Mouse (Mus musculus) midbrain, embryonic 13.5 days (tissue): ENCODE data around the gene Hspa12b. TPM values are rescaled to one million over a fixed set of nuclear protein-coding genes. Genes with fewer than 3 reads are reported as not detected.
A peak's percentile ranks its signal among the peaks of the same experiment; 100 is the strongest.

Source experiments
- ATAC-seq: fragments of 200-750 bp; cut with Nextera tagmentation; 2 replicates; pipeline ENCODE4 v1.8.0; 2017; ENCODE audit warnings: mild to moderate bottlenecking, moderate TSS enrichment, moderate library complexity
- H3K27ac ChIP-seq: fragments of 300-500 bp; sonication (generic); 2 replicates; pipeline ENCODE4 v1.5.1; 2015; ENCODE audit warnings: inconsistent platforms, mild to moderate bottlenecking, moderate library complexity
- H3K27me3 ChIP-seq: fragments of 300-500 bp; sonication (generic); 2 replicates; pipeline ENCODE4 v1.6.1; 2015; ENCODE audit warnings: mild to moderate bottlenecking, inconsistent platforms
- H3K36me3 ChIP-seq: fragments of 300-500 bp; sonication (generic); 2 replicates; pipeline ENCODE4 v1.6.1; 2015; ENCODE audit warnings: mild to moderate bottlenecking, inconsistent platforms
- H3K4me1 ChIP-seq: fragments of 300-500 bp; sonication (generic); replicated peaks from 2 replicates; pipeline ENCODE4 v1.6.1; 2015; ENCODE audit warnings: inconsistent platforms
- H3K4me2 ChIP-seq: fragments of 300-500 bp; sonication (generic); replicated peaks from 2 replicates; pipeline ENCODE4 v1.6.1; 2015; ENCODE audit warnings: moderate library complexity, mild to moderate bottlenecking, inconsistent platforms
- H3K4me3 ChIP-seq: fragments of 300-500 bp; sonication (generic); replicated peaks from 2 replicates; pipeline ENCODE4 v1.5.1; 2015; ENCODE audit warnings: mild to moderate bottlenecking, inconsistent platforms
- H3K9ac ChIP-seq: fragments of 300-500 bp; sonication (generic); replicated peaks from 2 replicates; pipeline ENCODE4 v1.6.1; 2015; ENCODE audit warnings: mild to moderate bottlenecking, inconsistent platforms
- H3K9me3 ChIP-seq: fragments of 300-500 bp; sonication (generic); 2 replicates; pipeline ENCODE4 v1.6.1; 2016; ENCODE audit warnings: mild to moderate bottlenecking, inconsistent platforms
- WGBS: fragments of 180-500 bp; shearing (Covaris S2); methylation state at CpG from one replicate; pipeline ENCODE4 v1.1.7; 2015; 5-methylcytosine and 5-hydroxymethylcytosine counted together
- polyA plus RNA-seq: library from polyadenylated mRNA; unstranded; fragments of >200 nt; fragmentation: Nextera tagmentation; extraction: Ambion mirVana; gene quantifications from 2 replicates; pipeline ENCODE4 v1.2.1, GENCODE M21; 2015

Gene Hspa12b
- polyA plus RNA-seq, result 3.1 and 4.0 TPM in 2 replicates

- Histone ChIP-seq H3K4me1 (peaks cover 15% of the 10 kb centered on the region), H3K9me3 (no peaks in the 10 kb centered on the region), H3K27ac (no peak within 1 kb of the TSS), H3K9ac (peak within 1 kb of the TSS; percentile 78), H3K36me3 (no peaks in the 10 kb centered on the region), H3K4me2 (peak within 1 kb of the TSS; percentile 89), H3K27me3 (0 out of 2 replicates have a peak, but pooled peaks cover 3% of the 10 kb centered on the region), H3K4me3 (peak within 1 kb of the TSS; percentile 47)
- peak; percentile 86 for ATAC-seq
- WGBS, result under 1% methylated on average over 27 of the region's 28 CpGs
Observed at GRCm38 (mm10) chr2:131127161-131127730, at the start of gene Hspa12b. Gene Hspa12b (plus strand): TSS chr2:131127280.

GRCm38 (mm10) chr2:131080507-131080906 lies 46.6 kb upstream of the Hspa12b start:
- no peak overlapping the region for H3K9ac ChIP-seq
- ATAC-seq, result no peak

GRCm38 (mm10) chr2:131084206-131084605 lies 42.9 kb upstream of the Hspa12b start:
- WGBS, result 87% methylated on average over 4 of the region's 4 CpGs
- no peak overlapping the region for H3K4me3 ChIP-seq
- no peaks in the 10 kb centered on the region for H3K9me3 ChIP-seq
- ATAC-seq, result no peak
- no peak overlapping the region for H3K9ac ChIP-seq
- no peaks in the 10 kb centered on the region for H3K27me3 ChIP-seq
- H3K36me3 ChIP-seq, result no peaks in the 10 kb centered on the region
- H3K27ac ChIP-seq, result no peak overlapping the region
- no peaks in the 10 kb centered on the region for H3K4me1 ChIP-seq
- H3K4me2 ChIP-seq, result no peak overlapping the region

More at GRCm38 (mm10) chr2:131080507-131080906, 46.6 kb upstream of the Hspa12b start:
- no peaks in the 10 kb centered on the region for H3K27me3 ChIP-seq
- no peak overlapping the region for H3K4me2 ChIP-seq
- H3K4me3 ChIP-seq, result no peak overlapping the region
- no peaks in the 10 kb centered on the region for H3K4me1 ChIP-seq
- no peaks in the 10 kb centered on the region for H3K9me3 ChIP-seq
- 89% methylated on average over 5 of the region's 5 CpGs for WGBS
- no peaks in the 10 kb centered on the region for H3K36me3 ChIP-seq
- H3K27ac ChIP-seq, result no peak overlapping the region

- Histone ChIP-seq H3K27me3 (no peaks in the 10 kb centered on the region), H3K36me3 (no peaks in the 10 kb centered on the region), H3K4me3 (no peak within 1 kb of the TSS), H3K4me2 (no peak within 1 kb of the TSS), H3K9ac (no peak within 1 kb of the TSS), H3K27ac (no peak within 1 kb of the TSS), H3K4me1 (no peaks in the 10 kb centered on the region), H3K9me3 (no peaks in the 10 kb centered on the region)
- 89% methylated on average over 11 of the region's 11 CpGs for WGBS
- ATAC-seq, result no peak
Observed at GRCm38 (mm10) chr2:131086667-131087390, 40.3 kb upstream of the Hspa12b start, which contains the start of gene Siglec1. Gene Siglec1 (minus strand): TSS chr2:131086765.

- H3K27ac ChIP-seq, result no peak overlapping the region
- WGBS, result 85% methylated on average over 4 of the region's 4 CpGs
- no peak overlapping the region for H3K9ac ChIP-seq
- H3K4me1 ChIP-seq, result no peaks in the 10 kb centered on the region
- H3K27me3 ChIP-seq, result no peaks in the 10 kb centered on the region
- ATAC-seq, result no peak
- H3K4me2 ChIP-seq, result no peak overlapping the region
- no peak overlapping the region for H3K4me3 ChIP-seq
- H3K36me3 ChIP-seq, result no peaks in the 10 kb centered on the region
- H3K9me3 ChIP-seq, result no peaks in the 10 kb centered on the region
Observed at GRCm38 (mm10) chr2:131088581-131088980, 38.5 kb upstream of the Hspa12b start.

- Histone ChIP-seq H3K9me3 (no peaks in the 10 kb centered on the region), H3K36me3 (no peaks in the 10 kb centered on the region), H3K4me2 (no peak overlapping the region), H3K4me1 (no peaks in the 10 kb centered on the region), H3K27ac (no peak overlapping the region), H3K27me3 (no peaks in the 10 kb centered on the region), H3K4me3 (no peak overlapping the region), H3K9ac (no peak overlapping the region)
- ATAC-seq, result no peak
- 69% methylated on average over 1 of the region's 1 CpGs for WGBS
Observed at GRCm38 (mm10) chr2:131089634-131090033, 37.4 kb upstream of the Hspa12b start.

- H3K4me1 ChIP-seq, result no peaks in the 10 kb centered on the region
- H3K36me3 ChIP-seq, result no peaks in the 10 kb centered on the region
- H3K9ac ChIP-seq, result no peak overlapping the region
- H3K27me3 ChIP-seq, result no peaks in the 10 kb centered on the region
- 83% methylated on average over 3 of the region's 3 CpGs for WGBS
- no peak overlapping the region for H3K4me2 ChIP-seq
- no peak overlapping the region for H3K4me3 ChIP-seq
- H3K27ac ChIP-seq, result no peak overlapping the region
- no peaks in the 10 kb centered on the region for H3K9me3 ChIP-seq
- ATAC-seq, result no peak
Observed at GRCm38 (mm10) chr2:131090852-131091251, 36.2 kb upstream of the Hspa12b start.

GRCm38 (mm10) chr2:131093577-131093976 lies 33.5 kb upstream of the Hspa12b start:
- H3K9ac ChIP-seq, result no peak overlapping the region
- H3K4me2 ChIP-seq, result no peak overlapping the region
- H3K36me3 ChIP-seq, result no peaks in the 10 kb centered on the region
- no peaks in the 10 kb centered on the region for H3K4me1 ChIP-seq
- no peak overlapping the region for H3K27ac ChIP-seq
- H3K9me3 ChIP-seq, result no peaks in the 10 kb centered on the region
- 84% methylated on average over 5 of the region's 5 CpGs for WGBS
- no peak for ATAC-seq
- no peak overlapping the region for H3K4me3 ChIP-seq
- no peaks in the 10 kb centered on the region for H3K27me3 ChIP-seq

- H3K9ac ChIP-seq, result no peak overlapping the region
- no peaks in the 10 kb centered on the region for H3K27me3 ChIP-seq
- no peaks in the 10 kb centered on the region for H3K36me3 ChIP-seq
- no peaks in the 10 kb centered on the region for H3K4me1 ChIP-seq
- 0% methylated on average over 1 of the region's 1 CpGs for WGBS
- H3K4me2 ChIP-seq, result no peak overlapping the region
- H3K9me3 ChIP-seq, result no peaks in the 10 kb centered on the region
- H3K27ac ChIP-seq, result no peak overlapping the region
- ATAC-seq, result peak; percentile 60; the same call in 1 of the 2 replicates
- H3K4me3 ChIP-seq, result no peak overlapping the region
Observed at GRCm38 (mm10) chr2:131094823-131095222, 32.3 kb upstream of the Hspa12b start.

- WGBS, result 19% methylated on average over 9 of the region's 9 CpGs
- no peaks in the 10 kb centered on the region for H3K36me3 ChIP-seq
- no peaks in the 10 kb centered on the region for H3K27me3 ChIP-seq
- no peak overlapping the region for H3K4me3 ChIP-seq
- H3K27ac ChIP-seq, result no peak overlapping the region
- H3K4me1 ChIP-seq, result no peaks in the 10 kb centered on the region
- H3K9me3 ChIP-seq, result no peaks in the 10 kb centered on the region
- H3K9ac ChIP-seq, result 0 out of 2 replicates have a peak overlapping the region, but pooled peaks have one; percentile 28
- no peak overlapping the region for H3K4me2 ChIP-seq
- ATAC-seq, result no peak
Observed at GRCm38 (mm10) chr2:131096101-131096795, 30.8 kb upstream of the Hspa12b start.

GRCm38 (mm10) chr2:131097087-131097486 lies 30.0 kb upstream of the Hspa12b start:
- Histone ChIP-seq H3K27ac (no peak overlapping the region), H3K9ac (no peak overlapping the region), H3K27me3 (no peaks in the 10 kb centered on the region), H3K36me3 (no peaks in the 10 kb centered on the region), H3K9me3 (no peaks in the 10 kb centered on the region), H3K4me2 (no peak overlapping the region), H3K4me3 (no peak overlapping the region), H3K4me1 (no peaks in the 10 kb centered on the region)
- 75% methylated on average over 4 of the region's 4 CpGs for WGBS
- ATAC-seq, result no peak

GRCm38 (mm10) chr2:131101530-131101929 lies 25.6 kb upstream of the Hspa12b start:
- H3K27ac ChIP-seq, result no peak overlapping the region

More at GRCm38 (mm10) chr2:131101530-131101929, 25.6 kb upstream of the Hspa12b start:
- ATAC-seq, result no peak
- H3K9me3 ChIP-seq, result no peaks in the 10 kb centered on the region
- WGBS, result 53% methylated on average over 3 of the region's 3 CpGs
- H3K36me3 ChIP-seq, result no peaks in the 10 kb centered on the region
- H3K9ac ChIP-seq, result no peak overlapping the region
- H3K4me2 ChIP-seq, result no peak overlapping the region
- no peaks in the 10 kb centered on the region for H3K27me3 ChIP-seq
- H3K4me1 ChIP-seq, result no peaks in the 10 kb centered on the region
- no peak overlapping the region for H3K4me3 ChIP-seq
